In genomic region chr13:99451276-99451675, GRCm38 (mm10) we compare ENCODE assay signal across 15 mouse cellular contexts.
DNase-seq lines count a peak whose midpoint lies in the region; ATAC-seq and TF ChIP-seq lines count a peak whose summit lies in the region.
"Had no signal": no experiment of that assay in that cellular context is flagged by ENCODE, and none has a peak within 500 bp of the region (broad histone marks: within the 10 kb centered on the region; RNA-seq: fewer than 3 reads in every experiment).

No protein-coding gene starts in this region.

- H3K27ac ChIP-seq in forebrain, embryonic 11.5 days (ENCODE audit: low read depth, low read length): 0 out of 2 replicates have a peak overlapping the region, but pooled peaks have one; percentile 12
- H3K27ac ChIP-seq in forebrain, embryonic 10.5 days: no peak overlapping the region; the same call in 1 of the 2 replicates
- 0 out of 2 replicates have a peak overlapping the region, but pooled peaks have one; percentile 13 for H3K27ac ChIP-seq in limb, embryonic 14.5 days (replicated peaks; ENCODE audit: low read depth, low read length)
- no peak overlapping the region for H3K27ac ChIP-seq in limb, embryonic 10.5 days
- H3K27ac ChIP-seq in midbrain, embryonic 14.5 days (replicated peaks; ENCODE audit: low read depth, low read length): 0 out of 2 replicates have a peak overlapping the region, but pooled peaks have one; percentile 20
- H3K27ac ChIP-seq: limb, embryonic 12.5 days; liver, embryonic 15.5 days; neural tube, embryonic 12.5 days had no signal

- no peak for TF ChIP-seq POLR2A in limb, embryonic 14.5 days (IDR thresholded peaks at IDR 0.05; ENCODE audit: borderline replicate concordance, extremely low read depth, insufficient read depth, insufficient read length)

- no peak for ATAC-seq in forebrain, embryonic 11.5 days (replicated peaks; ENCODE audit: low FRiP score)
- no peak for ATAC-seq in limb, embryonic 14.5 days (ENCODE audit: low FRiP score, low read depth)
- ATAC-seq in midbrain, embryonic 14.5 days (ENCODE audit: low FRiP score, low TSS enrichment): no peak
- ATAC-seq: inflammation-experienced regulatory T-cells, adult 6 months; Patski had no signal

- no peak overlapping the region for H3K9ac ChIP-seq in forebrain, embryonic 11.5 days (ENCODE audit: low read length)
- H3K9ac ChIP-seq in limb, embryonic 14.5 days (ENCODE audit: low read depth, low read length, severe bottlenecking): no peak overlapping the region
- no peak overlapping the region for H3K9ac ChIP-seq in midbrain, embryonic 14.5 days (replicated peaks; ENCODE audit: low read length)
- H3K9ac ChIP-seq: limb, embryonic 12.5 days; liver, embryonic 15.5 days; neural tube, embryonic 12.5 days had no signal

- peaks cover 25% of the 10 kb centered on the region for H3K4me1 ChIP-seq in forebrain, embryonic 11.5 days (replicated peaks; ENCODE audit: control insufficient read depth, insufficient read depth, low read length)
- H3K4me1 ChIP-seq in forebrain, embryonic 10.5 days: peaks cover 62% of the 10 kb centered on the region
- peaks cover 21% of the 10 kb centered on the region for H3K4me1 ChIP-seq in limb, embryonic 14.5 days (ENCODE audit: control insufficient read depth, insufficient read depth, low read length)
- peaks cover 17% of the 10 kb centered on the region for H3K4me1 ChIP-seq in limb, embryonic 10.5 days
- H3K4me1 ChIP-seq in midbrain, embryonic 14.5 days (ENCODE audit: control insufficient read depth, insufficient read depth, low read length): peaks cover 57% of the 10 kb centered on the region
- H3K4me1 ChIP-seq: liver, embryonic 15.5 days had no signal

- H3K4me2 ChIP-seq in forebrain, embryonic 11.5 days (ENCODE audit: low read depth, low read length, severe bottlenecking): no peak overlapping the region
- no peak overlapping the region for H3K4me2 ChIP-seq in limb, embryonic 14.5 days (replicated peaks; ENCODE audit: low read depth, low read length, severe bottlenecking)
- H3K4me2 ChIP-seq in midbrain, embryonic 14.5 days (ENCODE audit: low read length): no peak overlapping the region
- H3K4me2 ChIP-seq: limb, embryonic 12.5 days; liver, embryonic 15.5 days; neural tube, embryonic 12.5 days had no signal

- no peaks in the 10 kb centered on the region for H3K36me3 ChIP-seq in forebrain, embryonic 11.5 days (ENCODE audit: control insufficient read depth, insufficient read depth, low read length)
- peaks cover 52% of the 10 kb centered on the region for H3K36me3 ChIP-seq in forebrain, embryonic 10.5 days (replicated peaks)
- H3K36me3 ChIP-seq in limb, embryonic 14.5 days (ENCODE audit: control insufficient read depth, insufficient read depth, low read length): no peaks in the 10 kb centered on the region
- no peaks in the 10 kb centered on the region for H3K36me3 ChIP-seq in limb, embryonic 10.5 days
- H3K36me3 ChIP-seq in midbrain, embryonic 14.5 days (ENCODE audit: control insufficient read depth, insufficient read depth, low read length): peaks cover 8% of the 10 kb centered on the region; the same call in 1 of the 2 replicates
- H3K36me3 ChIP-seq: limb, embryonic 12.5 days; liver, embryonic 15.5 days had no signal

- no peaks in the 10 kb centered on the region for H3K27me3 ChIP-seq in forebrain, embryonic 11.5 days (ENCODE audit: control insufficient read depth, insufficient read depth, low read length)
- no peaks in the 10 kb centered on the region for H3K27me3 ChIP-seq in forebrain, embryonic 10.5 days (ENCODE audit: poor library complexity, severe bottlenecking)
- no peaks in the 10 kb centered on the region for H3K27me3 ChIP-seq in limb, embryonic 14.5 days (ENCODE audit: control insufficient read depth, insufficient read depth, low read length)
- H3K27me3 ChIP-seq in limb, embryonic 10.5 days (ENCODE audit: low read depth, poor library complexity, severe bottlenecking): no peaks in the 10 kb centered on the region
- H3K27me3 ChIP-seq in midbrain, embryonic 14.5 days (ENCODE audit: control insufficient read depth, insufficient read depth, low read length): no peaks in the 10 kb centered on the region
- H3K27me3 ChIP-seq: limb, embryonic 12.5 days; liver, embryonic 15.5 days; neural tube, embryonic 12.5 days; Patski had no signal

- no peak for DNase-seq in forebrain, embryonic 11.5 days (ENCODE audit: low spot score)
- no peak for DNase-seq in forebrain, embryonic 10.5 days (ENCODE audit: extremely low spot score, low spot score)
- no peak for DNase-seq in limb, embryonic 14.5 days (ENCODE audit: low spot score)
- DNase-seq in limb, embryonic 10.5 days (ENCODE audit: low spot score): no peak
- DNase-seq in cerebellum, postnatal 14 days: peak; percentile 47 to 58
- DNase-seq in midbrain, embryonic 14.5 days: no peak
- no peak for DNase-seq in urinary bladder, postnatal 4 days (ENCODE audit: low spot score in 2 of 2)
- DNase-seq: B cell, adult 2 months; kidney, adult 9 months; thymus, postnatal 14 days had no signal

- H3K4me3 ChIP-seq in forebrain, embryonic 11.5 days (ENCODE audit: low read depth, low read length): no peak overlapping the region
- no peak overlapping the region for H3K4me3 ChIP-seq in forebrain, embryonic 10.5 days
- no peak overlapping the region for H3K4me3 ChIP-seq in limb, embryonic 14.5 days (replicated peaks; ENCODE audit: low read length)
- no peak overlapping the region for H3K4me3 ChIP-seq in limb, embryonic 10.5 days
- H3K4me3 ChIP-seq in midbrain, embryonic 14.5 days (replicated peaks; ENCODE audit: low read depth, low read length): no peak overlapping the region
- H3K4me3 ChIP-seq: limb, embryonic 12.5 days; liver, embryonic 15.5 days; neural tube, embryonic 12.5 days had no signal

- 87% methylated on average over 5 of the region's 5 CpGs for WGBS in forebrain, embryonic 11.5 days
- 89% methylated on average over 5 of the region's 5 CpGs for WGBS in forebrain, embryonic 10.5 days
- WGBS in limb, embryonic 14.5 days: 81% methylated on average over 5 of the region's 5 CpGs
- WGBS in limb, embryonic 10.5 days: 92% methylated on average over 5 of the region's 5 CpGs
- WGBS in midbrain, embryonic 14.5 days: 77% methylated on average over 5 of the region's 5 CpGs

- H3K9me3 ChIP-seq in forebrain, embryonic 11.5 days (ENCODE audit: control insufficient read depth, low read length): no peaks in the 10 kb centered on the region
- H3K9me3 ChIP-seq in forebrain, embryonic 10.5 days: no peaks in the 10 kb centered on the region
- H3K9me3 ChIP-seq in limb, embryonic 14.5 days (ENCODE audit: control insufficient read depth, low read length): no peaks in the 10 kb centered on the region
- no peaks in the 10 kb centered on the region for H3K9me3 ChIP-seq in limb, embryonic 10.5 days (replicated peaks)
- H3K9me3 ChIP-seq in midbrain, embryonic 14.5 days (ENCODE audit: control insufficient read depth, low read length): no peaks in the 10 kb centered on the region
- H3K9me3 ChIP-seq: limb, embryonic 12.5 days; liver, embryonic 15.5 days; neural tube, embryonic 12.5 days had no signal

Comparison
In these comparisons a context has a peak if more than half of its experiments do, and no peak if none do; other contexts are left out.
1. H3K27ac ChIP-seq: peak in forebrain, embryonic 11.5 days (single experiment), limb, embryonic 14.5 days (single experiment) and midbrain, embryonic 14.5 days (single experiment); none in forebrain, embryonic 10.5 days (single experiment) and limb, embryonic 10.5 days (single experiment).
2. DNase-seq: peak in cerebellum, postnatal 14 days (2 of 2); none in forebrain, embryonic 11.5 days (single experiment), forebrain, embryonic 10.5 days (single experiment), limb, embryonic 14.5 days (single experiment), limb, embryonic 10.5 days (single experiment), midbrain, embryonic 14.5 days (single experiment) and urinary bladder, postnatal 4 days (0 of 2).